In the genomic region with DNA sequence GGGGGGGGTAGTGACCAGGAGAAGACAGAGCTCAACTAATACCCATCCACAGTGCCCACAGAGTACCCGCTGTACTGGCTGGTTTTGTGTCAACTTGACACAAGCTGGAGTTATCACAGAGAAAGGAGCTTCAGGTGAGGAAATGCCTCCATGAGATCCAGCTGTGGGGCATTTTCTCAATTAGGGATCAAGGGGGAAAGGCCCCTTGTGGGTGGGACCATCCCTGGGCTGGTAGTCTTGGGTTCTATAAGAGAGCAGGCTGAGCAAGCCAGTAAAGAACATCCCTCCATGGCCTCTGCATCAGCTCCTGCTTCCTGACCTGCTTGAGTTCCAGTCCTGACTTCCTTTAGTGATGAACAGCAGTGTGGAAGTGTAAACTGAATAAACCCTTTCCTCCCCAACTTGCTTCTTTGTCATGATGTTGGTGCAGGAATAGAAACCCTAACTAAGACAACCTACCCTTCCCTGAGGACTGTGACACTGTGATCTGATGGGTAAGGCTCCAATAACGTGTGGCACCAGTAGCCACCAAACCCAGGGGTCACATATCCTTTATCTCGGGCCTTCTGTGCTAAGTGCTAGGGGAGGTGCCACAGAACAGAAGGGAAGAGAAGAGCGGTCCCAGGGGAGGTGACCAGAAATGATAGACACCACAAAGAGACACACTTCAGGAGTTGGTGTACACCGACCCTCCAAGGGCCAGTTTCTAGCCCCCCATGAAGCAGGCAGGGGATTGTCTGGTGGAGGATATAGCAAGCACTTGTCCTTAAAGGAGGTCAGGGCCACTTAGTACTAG, we compare ENCODE assay signal across 20 mouse cellular contexts. TPM values are rescaled to one million over a fixed set of nuclear protein-coding genes. Genes with fewer than 3 reads are reported as not detected.
A peak's percentile ranks its signal among the peaks of the same experiment; 100 is the strongest.
DNase-seq lines count a peak whose midpoint lies in the region; ATAC-seq and TF ChIP-seq lines count a peak whose summit lies in the region.
"Not testable (repeated sequence)": the region's sequence is repeated elsewhere in the genome, so short reads cannot be mapped to it uniquely, and the experiment has no call there.
"Had no signal": no experiment of that assay in that cellular context is flagged by ENCODE, and none has a peak within 500 bp of the region (broad histone marks: within the 10 kb centered on the region; RNA-seq: fewer than 3 reads in every experiment).

No protein-coding gene starts in this region.

- H3K9me3 ChIP-seq in forebrain, embryonic 10.5 days; heart, embryonic 13.5 days; hindbrain, embryonic 16.5 days (ENCODE audit: control insufficient read depth, low read length); limb, embryonic 11.5 days (ENCODE audit: control insufficient read depth, low read length); liver, embryonic 15.5 days (replicated peaks): not testable (repeated sequence)

- peak overlapping the region; percentile 74; the same call in 1 of the 2 replicates for H3K27ac ChIP-seq in forebrain, embryonic 10.5 days
- H3K27ac ChIP-seq in heart, embryonic 13.5 days (replicated peaks), result peak overlapping the region; percentile 81
- H3K27ac ChIP-seq in hindbrain, embryonic 16.5 days (ENCODE audit: low read depth, low read length), result peak overlapping the region; percentile 55; the same call in 1 of the 2 replicates
- not testable (repeated sequence) for H3K27ac ChIP-seq in limb, embryonic 11.5 days (replicated peaks; ENCODE audit: low read depth, low read length)
- peak overlapping the region; percentile 100 for H3K27ac ChIP-seq in liver, embryonic 15.5 days (replicated peaks)
- H3K27ac ChIP-seq in spleen, adult 2 months (ENCODE audit: insufficient read depth, low read length), result peak overlapping the region; percentile 20; the same call in 1 of the 2 replicates

- not testable (repeated sequence) for H3K4me3 ChIP-seq in forebrain, embryonic 10.5 days; hindbrain, embryonic 16.5 days (ENCODE audit: low read length); limb, embryonic 11.5 days (ENCODE audit: low read depth, low read length); spleen, adult 2 months (ENCODE audit: extremely low read depth, insufficient read depth, insufficient read length)
- H3K4me3 ChIP-seq in heart, embryonic 13.5 days, result peak overlapping the region; percentile 24
- H3K4me3 ChIP-seq in liver, embryonic 15.5 days (replicated peaks), result peak overlapping the region; percentile 68

- H3K4me2 ChIP-seq in heart, embryonic 13.5 days, result peak overlapping the region; percentile 53
- H3K4me2 ChIP-seq in hindbrain, embryonic 16.5 days (ENCODE audit: low read length); limb, embryonic 11.5 days (ENCODE audit: low read depth, severe bottlenecking): not testable (repeated sequence)
- peak overlapping the region; percentile 87 for H3K4me2 ChIP-seq in liver, embryonic 15.5 days

- H3K36me3 ChIP-seq in forebrain, embryonic 10.5 days (replicated peaks); hindbrain, embryonic 16.5 days (ENCODE audit: control insufficient read depth, insufficient read depth, low read length); limb, embryonic 11.5 days (ENCODE audit: control insufficient read depth, insufficient read depth, low read length): not testable (repeated sequence)
- peaks cover 23% of the 10 kb centered on the region for H3K36me3 ChIP-seq in heart, embryonic 13.5 days
- H3K36me3 ChIP-seq in liver, embryonic 15.5 days (replicated peaks), result peaks cover 59% of the 10 kb centered on the region
- H3K36me3 ChIP-seq in spleen, adult 2 months (ENCODE audit: control insufficient read depth, insufficient read depth, low read length), result peaks cover 31% of the 10 kb centered on the region

- not testable (repeated sequence) for H3K27me3 ChIP-seq in forebrain, embryonic 10.5 days (ENCODE audit: poor library complexity, severe bottlenecking); heart, embryonic 13.5 days (replicated peaks); hindbrain, embryonic 16.5 days (replicated peaks; ENCODE audit: control insufficient read depth, insufficient read depth, low read length); limb, embryonic 11.5 days (ENCODE audit: control insufficient read depth, insufficient read depth, low read length); liver, embryonic 15.5 days; spleen, adult 2 months (ENCODE audit: control insufficient read depth, insufficient read depth, low read length)

- DNase-seq in c-Kit-positive CD71-positive TER-119-positive erythroid progenitor cells, embryonic 14.5 days (ENCODE audit: low spot score), result peak; percentile 58
- DNase-seq in forebrain, embryonic 10.5 days (ENCODE audit: extremely low spot score, low spot score); limb, embryonic 11.5 days (ENCODE audit: low spot score); spleen, adult 2 months (ENCODE audit: low read depth in 1 of 2, low spot score in 2 of 2): not testable (repeated sequence)

- not testable (repeated sequence) for TF ChIP-seq POLR2A in spleen, adult 2 months (IDR thresholded peaks at IDR 0.05; ENCODE audit: low read depth, low read length)

- 79% methylated on average over 5 of the region's 5 CpGs for WGBS in forebrain, embryonic 10.5 days
- WGBS in heart, embryonic 13.5 days, result 55% methylated on average over 5 of the region's 5 CpGs
- 80% methylated on average over 5 of the region's 5 CpGs for WGBS in hindbrain, embryonic 16.5 days
- WGBS in limb, embryonic 11.5 days, result 78% methylated on average over 5 of the region's 5 CpGs
- WGBS in liver, embryonic 15.5 days (ENCODE audit: insufficient replicate concordance), result 40% methylated on average over 5 of the region's 5 CpGs
- WGBS in spleen, adult 2 months, result 55% methylated on average over 5 of the region's 5 CpGs

- peaks cover 48% of the 10 kb centered on the region for H3K4me1 ChIP-seq in forebrain, embryonic 10.5 days
- peaks cover 63% of the 10 kb centered on the region for H3K4me1 ChIP-seq in heart, embryonic 13.5 days
- H3K4me1 ChIP-seq in hindbrain, embryonic 16.5 days (ENCODE audit: control insufficient read depth, insufficient read depth, low read depth, low read length), result peaks cover 27% of the 10 kb centered on the region
- H3K4me1 ChIP-seq in limb, embryonic 11.5 days (ENCODE audit: control insufficient read depth, insufficient read depth, low read length), result peaks cover 32% of the 10 kb centered on the region
- H3K4me1 ChIP-seq in liver, embryonic 15.5 days (replicated peaks), result peaks cover 95% of the 10 kb centered on the region
- peaks cover 23% of the 10 kb centered on the region for H3K4me1 ChIP-seq in spleen, adult 2 months (ENCODE audit: control insufficient read depth, insufficient read depth, insufficient read length)

- peak overlapping the region; percentile 60 for H3K9ac ChIP-seq in heart, embryonic 13.5 days
- H3K9ac ChIP-seq in hindbrain, embryonic 16.5 days (ENCODE audit: low read depth, low read length), result not testable (repeated sequence)
- 0 out of 2 replicates have a peak overlapping the region, but pooled peaks have one; percentile 7 for H3K9ac ChIP-seq in limb, embryonic 11.5 days (ENCODE audit: low read length)
- peak overlapping the region; percentile 89 for H3K9ac ChIP-seq in liver, embryonic 15.5 days

- not testable (repeated sequence) for TF ChIP-seq CTCF in spleen, adult 2 months (IDR thresholded peaks at IDR 0.05; ENCODE audit: extremely low read depth, insufficient read depth, insufficient read length, insufficient replicate concordance)

- not testable (repeated sequence) for ATAC-seq in heart, embryonic 13.5 days (ENCODE audit: extremely low read depth, insufficient number of reproducible peaks, low FRiP score, low TSS enrichment); hindbrain, embryonic 16.5 days; limb, embryonic 11.5 days (ENCODE audit: insufficient number of reproducible peaks, low FRiP score, low TSS enrichment, low read depth)
- ATAC-seq in liver, embryonic 15.5 days (ENCODE audit: insufficient read depth), result peak; percentile 12
- peak; percentile 42; the same call in 1 of the 2 replicates for ATAC-seq in megakaryocyte-erythroid progenitor cell, adult 5-6 weeks (replicated peaks; ENCODE audit: low FRiP score, low TSS enrichment, poor library complexity, severe bottlenecking)

RNA-seq across cellular contexts. Expression of gene Gpr146, which starts 13.0 kb away (rescaled TPM):
- polyA plus RNA-seq in forebrain, embryonic 10.5 days (2016; fragmentation: Nextera tagmentation; extraction: Ambion mirVana), result 1.6 and 1.8 TPM in 2 replicates
- polyA plus RNA-seq in heart, embryonic 13.5 days (2015; fragmentation: Nextera tagmentation; extraction: Ambion mirVana), result 7.0 and 8.8 TPM in 2 replicates
- polyA plus RNA-seq in hindbrain, embryonic 16.5 days (2015; fragmentation: Nextera tagmentation; extraction: Ambion mirVana), result 3.1 and 4.0 TPM in 2 replicates
- 1.9 and 2.3 TPM in 2 replicates for polyA plus RNA-seq in limb, embryonic 11.5 days (2014; fragmentation: Nextera tagmentation; extraction: Ambion mirVana)
- polyA plus RNA-seq in liver, embryonic 15.5 days (2015; fragmentation: Nextera tagmentation; extraction: Ambion mirVana), result 25.0 and 26.4 TPM in 2 replicates
- total RNA-seq in megakaryocyte-erythroid progenitor cell, adult 5-6 weeks (2014; fragmentation: Nextera tagmentation), result 7.5 and 7.9 TPM in 2 replicates
- total RNA-seq in megakaryocyte-erythroid progenitor cell, adult 5-6 weeks (2017), result 5.3 and 6.0 TPM in 2 replicates
- polyA plus RNA-seq in spleen, adult 2 months (2012; rRNA removed), result 32.2 and 36.3 TPM in 2 replicates

RNA-seq across cellular contexts. Expression of gene C130050O18Rik, which starts 14.6 kb away (rescaled TPM):
- 0.15 and 0.34 TPM in 2 replicates for polyA plus RNA-seq in forebrain, embryonic 10.5 days (2016; fragmentation: Nextera tagmentation; extraction: Ambion mirVana)
- 0.24 and 0.34 TPM in 2 replicates for polyA plus RNA-seq in heart, embryonic 13.5 days (2015; fragmentation: Nextera tagmentation; extraction: Ambion mirVana)
- polyA plus RNA-seq in hindbrain, embryonic 16.5 days (2015; fragmentation: Nextera tagmentation; extraction: Ambion mirVana), result 0.26 and 0.64 TPM in 2 replicates
- 0.62 and 0.89 TPM in 2 replicates for polyA plus RNA-seq in limb, embryonic 11.5 days (2014; fragmentation: Nextera tagmentation; extraction: Ambion mirVana)
- 1.9 and 2.4 TPM in 2 replicates for polyA plus RNA-seq in liver, embryonic 15.5 days (2015; fragmentation: Nextera tagmentation; extraction: Ambion mirVana)
- total RNA-seq in megakaryocyte-erythroid progenitor cell, adult 5-6 weeks (2014; fragmentation: Nextera tagmentation), result 0.79 TPM in 1 of 2 replicates, not detected in the other
- 0.08 TPM in 1 of 2 replicates, not detected in the other for total RNA-seq in megakaryocyte-erythroid progenitor cell, adult 5-6 weeks (2017)
- polyA plus RNA-seq in spleen, adult 2 months (2012; rRNA removed), result 8.1 and 11.9 TPM in 2 replicates
- total RNA-seq: forebrain, postnatal 0 days; midbrain, postnatal 0 days had no signal
- polyA plus RNA-seq: activated CD4-positive, CD25-positive, alpha-beta regulatory T cell, adult 4 months; midbrain, postnatal 0 days had no signal

RNA-seq across cellular contexts. Expression of gene Gper1, which starts 32.4 kb away (rescaled TPM):
- polyA plus RNA-seq in forebrain, embryonic 10.5 days (2016; fragmentation: Nextera tagmentation; extraction: Ambion mirVana), result 0.44 and 0.50 TPM in 2 replicates
- 0.90 and 1.2 TPM in 2 replicates for polyA plus RNA-seq in heart, embryonic 13.5 days (2015; fragmentation: Nextera tagmentation; extraction: Ambion mirVana)
- polyA plus RNA-seq in hindbrain, embryonic 16.5 days (2015; fragmentation: Nextera tagmentation; extraction: Ambion mirVana), result 7.8 and 9.4 TPM in 2 replicates
- polyA plus RNA-seq in limb, embryonic 11.5 days (2014; fragmentation: Nextera tagmentation; extraction: Ambion mirVana), result 0.80 and 1.1 TPM in 2 replicates
- 0.10 and 0.14 TPM in 2 replicates for polyA plus RNA-seq in liver, embryonic 15.5 days (2015; fragmentation: Nextera tagmentation; extraction: Ambion mirVana)
- not detected in 2 replicates for total RNA-seq in megakaryocyte-erythroid progenitor cell, adult 5-6 weeks (2014; fragmentation: Nextera tagmentation)
- not detected in 2 replicates for total RNA-seq in megakaryocyte-erythroid progenitor cell, adult 5-6 weeks (2017)
- polyA plus RNA-seq in spleen, adult 2 months (2012; rRNA removed), result 0.39 TPM in 2 replicates
- total RNA-seq: granulocyte monocyte progenitor cell, adult 5-6 weeks had no signal
- polyA plus RNA-seq: activated CD4-positive, CD25-positive, alpha-beta regulatory T cell, adult 4 months had no signal

RNA-seq across cellular contexts. Expression of gene Cyp2w1, which starts 38.1 kb away (rescaled TPM):
- polyA plus RNA-seq in forebrain, embryonic 10.5 days (2016; fragmentation: Nextera tagmentation; extraction: Ambion mirVana), result not detected in 2 replicates
- polyA plus RNA-seq in heart, embryonic 13.5 days (2015; fragmentation: Nextera tagmentation; extraction: Ambion mirVana), result not detected in 2 replicates
- not detected in 2 replicates for polyA plus RNA-seq in hindbrain, embryonic 16.5 days (2015; fragmentation: Nextera tagmentation; extraction: Ambion mirVana)
- not detected in 2 replicates for polyA plus RNA-seq in limb, embryonic 11.5 days (2014; fragmentation: Nextera tagmentation; extraction: Ambion mirVana)
- not detected in 2 replicates for polyA plus RNA-seq in liver, embryonic 15.5 days (2015; fragmentation: Nextera tagmentation; extraction: Ambion mirVana)
- total RNA-seq in megakaryocyte-erythroid progenitor cell, adult 5-6 weeks (2014; fragmentation: Nextera tagmentation), result not detected in 2 replicates
- total RNA-seq in megakaryocyte-erythroid progenitor cell, adult 5-6 weeks (2017), result not detected in 2 replicates
- polyA plus RNA-seq in spleen, adult 2 months (2012; rRNA removed), result not detected in 2 replicates
- total RNA-seq: adrenal gland, postnatal 14 days; forebrain, postnatal 0 days; gastrocnemius, adult 18-20 months; granulocyte monocyte progenitor cell, adult 5-6 weeks; heart, postnatal 36 days; layer of hippocampus, postnatal 36 days; left cerebral cortex, postnatal 36 days; midbrain, postnatal 0 days had no signal
- polyA plus RNA-seq: activated CD4-positive, CD25-positive, alpha-beta regulatory T cell, adult 4 months; C2C12; forebrain, postnatal 0 days; kidney, embryonic 14.5 days; midbrain, postnatal 0 days; Patski had no signal

RNA-seq across cellular contexts. Expression of gene Cox19, which starts 39.3 kb away (rescaled TPM):
- polyA plus RNA-seq in forebrain, embryonic 10.5 days (2016; fragmentation: Nextera tagmentation; extraction: Ambion mirVana), result 119 and 120 TPM in 2 replicates
- polyA plus RNA-seq in heart, embryonic 13.5 days (2015; fragmentation: Nextera tagmentation; extraction: Ambion mirVana), result 68.4 and 75.8 TPM in 2 replicates
- polyA plus RNA-seq in hindbrain, embryonic 16.5 days (2015; fragmentation: Nextera tagmentation; extraction: Ambion mirVana), result 95.1 and 98.6 TPM in 2 replicates
- polyA plus RNA-seq in limb, embryonic 11.5 days (2014; fragmentation: Nextera tagmentation; extraction: Ambion mirVana), result 117 and 120 TPM in 2 replicates
- 44.3 and 49.3 TPM in 2 replicates for polyA plus RNA-seq in liver, embryonic 15.5 days (2015; fragmentation: Nextera tagmentation; extraction: Ambion mirVana)
- 40.4 and 41.7 TPM in 2 replicates for total RNA-seq in megakaryocyte-erythroid progenitor cell, adult 5-6 weeks (2014; fragmentation: Nextera tagmentation)
- total RNA-seq in megakaryocyte-erythroid progenitor cell, adult 5-6 weeks (2017), result 27.4 and 43.8 TPM in 2 replicates
- polyA plus RNA-seq in spleen, adult 2 months (2012; rRNA removed), result 27.2 and 36.2 TPM in 2 replicates
